Mouse (Mus musculus) stomach, embryonic 15.5 days (tissue): ENCODE results near the gene Zfp574. TPM values are rescaled to one million over a fixed set of nuclear protein-coding genes. Genes with fewer than 3 reads are reported as not detected.

Experiments used
- ATAC-seq: fragments of 200-750 bp; cut with Nextera tagmentation; 2 replicates; pipeline ENCODE4 v1.8.0; 2017; ENCODE audit warnings: low read depth, moderate number of reproducible peaks, moderate TSS enrichment; ENCODE audit not compliant: insufficient read depth, low FRiP score
- H3K27ac ChIP-seq: fragments of 300-500 bp; sonication (generic); 2 replicates; pipeline ENCODE4 v1.5.1; 2015; ENCODE audit warnings: mild to moderate bottlenecking, inconsistent platforms
- H3K27me3 ChIP-seq: fragments of 300-500 bp; sonication (generic); replicated peaks from 2 replicates; pipeline ENCODE4 v1.6.1; 2015; ENCODE audit warnings: inconsistent platforms
- H3K36me3 ChIP-seq: fragments of 300-500 bp; sonication (generic); 2 replicates; pipeline ENCODE4 v1.6.1; 2015; ENCODE audit warnings: inconsistent platforms
- H3K4me1 ChIP-seq: fragments of 300-500 bp; sonication (generic); 2 replicates; pipeline ENCODE4 v1.6.1; 2015; ENCODE audit warnings: inconsistent platforms
- H3K4me2 ChIP-seq: fragments of 300-500 bp; sonication (generic); 2 replicates; pipeline ENCODE4 v1.6.1; 2015; ENCODE audit warnings: mild to moderate bottlenecking, inconsistent platforms
- H3K4me3 ChIP-seq: fragments of 300-500 bp; sonication (generic); replicated peaks from 2 replicates; pipeline ENCODE4 v1.5.1; 2015; ENCODE audit warnings: inconsistent platforms
- H3K9ac ChIP-seq: fragments of 300-500 bp; sonication (generic); 2 replicates; pipeline ENCODE4 v1.6.1; 2015; ENCODE audit warnings: inconsistent platforms
- H3K9me3 ChIP-seq: fragments of 300-500 bp; sonication (generic); 2 replicates; pipeline ENCODE4 v1.6.1; 2016; ENCODE audit warnings: inconsistent platforms
- WGBS: fragments of 180-500 bp; shearing (Covaris S2); methylation state at CpG from one replicate; pipeline ENCODE4 v1.1.7; 2015; 5-methylcytosine and 5-hydroxymethylcytosine counted together
- polyA plus RNA-seq: library from polyadenylated mRNA; unstranded; fragments of >200 nt; fragmentation: Nextera tagmentation; extraction: Ambion mirVana; gene quantifications from 2 replicates; pipeline ENCODE4 v1.2.1, GENCODE M21; 2015

Gene Zfp574
- polyA plus RNA-seq, 1 experiment from 2014 or later: 26.7 TPM

DNA sequence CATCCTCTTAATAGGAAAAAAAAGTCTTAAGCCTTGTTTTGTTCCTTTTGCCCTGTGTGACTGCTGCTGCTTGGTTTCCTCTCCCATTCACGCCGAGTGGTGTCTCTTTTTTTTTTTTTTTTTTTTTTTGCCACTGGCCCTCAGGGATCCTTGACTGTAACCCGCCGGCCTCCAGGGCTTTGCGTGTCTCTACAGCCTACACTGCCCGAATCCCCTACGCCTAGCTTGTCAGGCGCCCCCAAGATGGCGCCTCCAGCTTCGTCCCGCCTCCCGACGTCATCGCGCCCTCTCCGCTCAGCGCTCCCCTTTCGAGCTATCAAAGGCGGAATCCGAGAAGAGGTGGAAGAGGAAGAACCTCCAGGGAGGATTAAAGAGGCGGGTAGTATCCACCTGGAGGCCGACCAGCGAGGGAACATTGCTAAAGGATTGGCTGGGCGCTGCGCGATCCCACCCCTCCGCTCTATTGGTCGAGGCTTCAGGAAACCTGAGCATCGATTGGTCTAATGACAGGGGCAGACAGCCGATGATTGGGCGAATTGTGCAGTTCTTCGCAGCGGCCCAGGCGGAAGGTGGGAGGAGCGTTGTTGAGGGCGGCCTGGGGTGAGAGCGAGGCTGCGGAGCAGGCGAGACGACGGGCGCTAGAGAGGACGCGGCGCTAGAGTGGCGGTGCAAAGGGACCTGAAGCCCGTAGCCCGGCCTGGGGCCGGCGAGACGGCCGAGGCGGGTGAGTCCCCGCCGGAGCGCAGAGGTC lies 4.5 kb downstream of the Zfp574 start:
- Histone ChIP-seq H3K27ac (peak overlapping the region; percentile 97), H3K9me3 (no peaks in the 10 kb centered on the region), H3K4me3 (peak overlapping the region; percentile 96), H3K9ac (peak overlapping the region; percentile 98), H3K4me2 (peak overlapping the region; percentile 70), H3K27me3 (no peaks in the 10 kb centered on the region), H3K4me1 (peaks cover 33% of the 10 kb centered on the region), H3K36me3 (peaks cover 23% of the 10 kb centered on the region)
- under 1% methylated on average over 55 of the region's 56 CpGs for WGBS
- peak; percentile 98 for ATAC-seq

DNA sequence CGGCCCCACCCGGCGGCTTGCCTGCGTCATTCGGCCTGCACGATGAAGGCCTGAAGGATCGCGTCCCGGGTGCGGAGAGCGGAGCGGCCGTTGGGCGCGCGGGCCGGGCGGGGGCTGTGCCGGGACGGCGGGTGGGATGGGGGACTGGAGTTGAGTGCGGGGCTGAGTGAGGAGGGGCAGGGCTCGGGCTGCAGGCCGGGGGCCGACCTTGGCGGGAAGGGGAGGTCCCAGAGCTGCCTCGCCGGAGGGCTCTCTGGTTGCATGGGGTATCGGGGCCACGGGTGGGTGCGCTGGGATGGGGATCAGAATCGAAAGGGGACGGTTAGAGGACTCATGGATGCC lies 5.0 kb downstream of the Zfp574 start:
- Histone ChIP-seq H3K27ac (peak overlapping the region; percentile 97), H3K9ac (peak overlapping the region; percentile 98), H3K4me3 (peak overlapping the region; percentile 96), H3K4me2 (peak overlapping the region; percentile 70), H3K4me1 (peaks cover 33% of the 10 kb centered on the region), H3K9me3 (no peaks in the 10 kb centered on the region), H3K36me3 (peaks cover 28% of the 10 kb centered on the region), H3K27me3 (no peaks in the 10 kb centered on the region)
- ATAC-seq: peak; percentile 12; the same call in 1 of the 2 replicates
- WGBS: under 1% methylated on average over 33 of the region's 33 CpGs

DNA sequence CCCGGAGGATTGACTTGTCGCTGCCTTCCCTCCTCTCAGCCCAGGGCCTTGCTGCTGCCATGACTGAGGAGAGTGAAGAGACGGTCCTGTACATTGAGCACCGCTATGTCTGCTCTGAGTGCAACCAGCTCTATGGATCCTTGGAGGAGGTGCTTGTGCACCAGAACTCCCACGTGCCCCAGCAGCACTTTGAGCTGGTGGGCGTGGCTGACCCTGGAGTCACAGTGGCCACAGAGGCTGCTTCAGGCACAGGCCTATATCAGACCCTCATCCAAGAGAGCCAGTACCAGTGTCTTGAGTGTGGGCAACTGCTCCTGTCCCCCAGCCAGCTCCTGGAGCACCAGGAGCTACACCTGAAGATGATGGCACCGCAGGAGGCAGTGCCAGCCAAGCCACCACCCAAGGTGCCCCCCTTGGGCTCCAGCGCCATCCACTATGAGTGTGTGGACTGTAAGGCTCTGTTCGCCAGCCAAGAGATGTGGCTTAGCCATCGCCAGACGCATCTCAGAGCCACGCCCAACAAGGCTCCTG lies 7.2 kb downstream of the Zfp574 start:
- 78% methylated on average over 12 of the region's 12 CpGs for WGBS
- Histone ChIP-seq H3K27me3 (no peaks in the 10 kb centered on the region), H3K27ac (no peak overlapping the region), H3K9me3 (no peaks in the 10 kb centered on the region), H3K4me3 (no peak overlapping the region), H3K36me3 (peaks cover 45% of the 10 kb centered on the region), H3K4me2 (no peak overlapping the region), H3K9ac (no peak overlapping the region), H3K4me1 (peaks cover 21% of the 10 kb centered on the region)
- no peak for ATAC-seq

DNA sequence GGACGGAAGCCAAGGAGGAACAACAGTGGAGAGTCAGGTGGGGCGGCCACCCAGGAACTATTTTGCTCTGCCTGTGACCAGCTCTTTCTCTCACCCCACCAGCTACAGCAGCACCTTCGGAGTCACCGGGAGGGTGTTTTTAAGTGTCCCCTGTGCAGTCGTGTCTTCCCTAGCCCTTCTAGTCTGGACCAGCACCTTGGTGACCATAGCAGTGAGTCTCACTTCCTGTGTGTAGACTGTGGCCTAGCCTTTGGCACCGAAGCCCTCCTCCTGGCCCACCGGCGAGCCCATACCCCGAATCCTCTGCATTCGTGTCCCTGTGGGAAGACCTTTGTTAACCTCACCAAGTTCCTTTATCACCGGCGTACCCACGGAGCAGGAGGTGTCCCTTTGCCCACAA lies 8.1 kb downstream of the Zfp574 start:
- no peaks in the 10 kb centered on the region for H3K27me3 ChIP-seq
- no peak overlapping the region for H3K27ac ChIP-seq
- H3K9ac ChIP-seq: no peak overlapping the region
- no peak overlapping the region for H3K4me2 ChIP-seq
- H3K36me3 ChIP-seq: peaks cover 45% of the 10 kb centered on the region
- 94% methylated on average over 13 of the region's 13 CpGs for WGBS
- peaks cover 19% of the 10 kb centered on the region for H3K4me1 ChIP-seq
- H3K4me3 ChIP-seq: no peak overlapping the region
- ATAC-seq: no peak
- no peaks in the 10 kb centered on the region for H3K9me3 ChIP-seq

DNA sequence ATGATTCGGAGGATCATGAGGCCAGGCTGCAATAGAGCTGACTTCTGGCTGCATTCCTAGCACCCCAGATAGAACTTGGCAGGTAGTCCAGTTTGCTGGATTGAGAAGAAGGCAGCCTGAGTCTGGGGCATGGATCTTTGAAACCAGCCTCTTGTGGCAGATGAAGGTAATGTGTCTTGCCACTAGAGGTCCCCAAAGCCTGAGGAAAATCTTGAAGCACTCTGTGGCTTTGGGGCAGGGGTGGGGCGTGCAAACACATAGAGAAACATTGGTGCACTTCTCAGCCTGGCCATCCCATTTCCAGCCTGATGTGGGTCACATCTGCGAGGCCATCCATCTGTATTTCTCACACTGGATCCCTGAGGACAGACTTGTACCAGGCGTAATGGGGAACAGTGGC lies 10.1 kb downstream of the Zfp574 start:
- no peak; the same call in 1 of the 2 replicates for ATAC-seq

DNA sequence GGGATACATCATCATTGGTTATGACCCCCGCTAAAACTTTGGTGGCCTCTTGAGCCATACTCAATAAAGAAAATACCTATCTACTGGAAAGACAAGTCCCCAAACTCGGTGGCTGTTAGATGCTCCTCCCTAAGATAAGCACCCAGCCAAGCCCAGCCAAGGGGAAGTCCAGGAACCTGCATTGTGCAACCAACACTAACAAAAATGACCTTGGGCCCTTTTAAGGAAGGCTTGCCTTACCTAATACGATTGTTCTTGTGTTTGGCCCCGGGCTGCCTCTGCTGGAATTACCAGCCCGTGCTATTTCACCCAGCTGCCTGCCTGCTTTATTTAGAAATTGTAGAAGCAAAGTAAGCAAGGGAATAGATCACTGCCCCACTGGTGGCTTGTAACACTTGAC lies 12.3 kb downstream of the Zfp574 start:
- H3K4me1 ChIP-seq: peaks cover 8% of the 10 kb centered on the region
- H3K9ac ChIP-seq: no peak overlapping the region
- WGBS: 59% methylated on average over 5 of the region's 5 CpGs
- H3K27ac ChIP-seq: no peak overlapping the region
- H3K36me3 ChIP-seq: peaks cover 43% of the 10 kb centered on the region
- no peak for ATAC-seq
- H3K4me3 ChIP-seq: no peak overlapping the region
- H3K9me3 ChIP-seq: no peaks in the 10 kb centered on the region
- no peak overlapping the region for H3K4me2 ChIP-seq
- no peaks in the 10 kb centered on the region for H3K27me3 ChIP-seq

More for the DNA sequence above, 10.1 kb downstream of the Zfp574 start:
- no peaks in the 10 kb centered on the region for H3K27me3 ChIP-seq
- 77% methylated on average over 4 of the region's 4 CpGs for WGBS
- no peaks in the 10 kb centered on the region for H3K9me3 ChIP-seq
- H3K4me3 ChIP-seq: no peak overlapping the region
- peaks cover 45% of the 10 kb centered on the region for H3K36me3 ChIP-seq
- no peak overlapping the region for H3K4me2 ChIP-seq
- no peak overlapping the region for H3K9ac ChIP-seq
- H3K4me1 ChIP-seq: peaks cover 13% of the 10 kb centered on the region
- no peak overlapping the region for H3K27ac ChIP-seq

DNA sequence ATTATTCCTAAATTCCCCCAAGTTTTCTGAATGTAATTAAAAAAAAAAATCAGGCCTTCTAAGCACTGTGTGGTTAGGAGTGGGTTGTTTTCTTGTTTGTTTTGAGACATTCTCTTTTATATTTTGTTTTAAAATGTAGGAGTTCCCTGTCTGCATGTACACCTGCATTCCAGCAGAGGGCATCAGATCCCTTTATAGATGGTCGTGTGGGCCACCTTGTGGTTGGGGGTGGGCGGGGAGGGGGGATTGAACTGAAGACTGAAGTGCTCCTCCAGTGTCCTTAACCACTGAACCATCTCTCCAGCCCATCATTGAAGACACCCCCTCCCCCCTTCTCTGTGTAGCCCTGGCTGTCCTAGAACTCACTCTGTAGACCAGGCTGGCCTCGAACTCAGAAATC lies 14.3 kb downstream of the Zfp574 start:
- H3K36me3 ChIP-seq: peaks cover 24% of the 10 kb centered on the region
- no peak overlapping the region for H3K9ac ChIP-seq
- H3K4me2 ChIP-seq: no peak overlapping the region
- H3K4me1 ChIP-seq: peaks cover 11% of the 10 kb centered on the region
- no peaks in the 10 kb centered on the region for H3K9me3 ChIP-seq
- no peak for ATAC-seq
- H3K27me3 ChIP-seq: no peaks in the 10 kb centered on the region
- WGBS: 56% methylated on average over 3 of the region's 3 CpGs
- H3K27ac ChIP-seq: no peak overlapping the region
- H3K4me3 ChIP-seq: no peak overlapping the region

DNA sequence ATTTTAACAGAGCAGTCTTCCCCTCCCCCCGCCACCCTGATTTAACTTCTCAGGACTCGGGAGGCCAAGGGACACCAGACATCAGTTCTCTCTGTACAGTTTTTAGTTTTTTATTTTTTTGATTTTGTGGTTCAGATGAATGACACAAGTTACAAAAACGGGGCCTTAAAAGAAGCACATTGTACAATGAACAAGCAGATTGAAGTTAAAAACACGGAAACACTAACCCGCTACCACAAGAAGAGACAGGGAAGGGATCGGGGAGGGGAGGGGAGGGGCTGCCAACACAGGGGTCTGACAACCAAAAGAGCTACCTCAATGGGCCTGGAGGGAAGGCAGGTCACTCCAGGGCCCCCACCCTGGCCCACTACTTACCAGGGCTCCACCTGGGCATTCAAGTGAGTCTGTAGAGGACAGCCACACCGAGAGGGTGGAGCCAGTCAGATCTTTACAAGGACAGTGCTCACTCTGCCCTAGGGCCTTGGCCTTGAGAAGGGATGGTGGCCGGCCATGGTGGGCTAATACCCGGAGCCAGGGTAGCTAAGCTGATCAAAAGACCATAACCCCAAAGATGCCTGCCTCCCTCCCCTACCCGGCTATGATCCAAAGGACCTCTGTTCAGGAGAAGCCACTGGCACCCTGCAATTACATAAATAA lies 15.0 kb downstream of the Zfp574 start:
- H3K36me3 ChIP-seq: peaks cover 17% of the 10 kb centered on the region
- no peaks in the 10 kb centered on the region for H3K27me3 ChIP-seq
- no peak overlapping the region for H3K9ac ChIP-seq
- no peaks in the 10 kb centered on the region for H3K9me3 ChIP-seq
- no peak for ATAC-seq
- no peak overlapping the region for H3K4me3 ChIP-seq
- peaks cover 11% of the 10 kb centered on the region for H3K4me1 ChIP-seq
- H3K27ac ChIP-seq: no peak overlapping the region
- 63% methylated on average over 10 of the region's 10 CpGs for WGBS
- H3K4me2 ChIP-seq: no peak overlapping the region

DNA sequence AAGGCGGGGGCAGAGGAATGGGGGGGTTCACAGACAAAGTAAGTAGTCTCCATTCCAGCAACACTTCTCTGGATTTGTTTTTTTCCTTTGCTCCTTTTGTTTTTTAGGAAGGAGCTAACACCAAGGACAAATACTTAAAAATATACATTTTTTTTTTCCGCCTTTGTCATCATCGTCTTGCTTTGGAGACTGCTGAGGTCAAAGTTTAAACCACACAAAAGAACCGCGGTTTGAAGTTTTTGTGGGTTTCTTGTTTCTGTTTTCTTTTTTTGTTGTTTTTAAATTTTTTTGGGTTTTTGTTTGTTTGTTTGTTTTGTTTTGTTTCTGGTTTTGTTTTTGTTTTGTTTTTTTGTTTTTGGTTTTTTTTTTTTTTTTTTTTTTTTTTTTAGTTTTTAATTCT lies 15.6 kb downstream of the Zfp574 start:
- H3K9me3 ChIP-seq: no peaks in the 10 kb centered on the region
- no peaks in the 10 kb centered on the region for H3K27me3 ChIP-seq
- H3K9ac ChIP-seq: no peak overlapping the region
- H3K4me2 ChIP-seq: no peak overlapping the region
- peaks cover 11% of the 10 kb centered on the region for H3K4me1 ChIP-seq
- H3K4me3 ChIP-seq: no peak overlapping the region
- H3K27ac ChIP-seq: no peak overlapping the region
- no peak for ATAC-seq
- H3K36me3 ChIP-seq: peaks cover 12% of the 10 kb centered on the region
- WGBS: 57% methylated on average over 5 of the region's 5 CpGs

DNA sequence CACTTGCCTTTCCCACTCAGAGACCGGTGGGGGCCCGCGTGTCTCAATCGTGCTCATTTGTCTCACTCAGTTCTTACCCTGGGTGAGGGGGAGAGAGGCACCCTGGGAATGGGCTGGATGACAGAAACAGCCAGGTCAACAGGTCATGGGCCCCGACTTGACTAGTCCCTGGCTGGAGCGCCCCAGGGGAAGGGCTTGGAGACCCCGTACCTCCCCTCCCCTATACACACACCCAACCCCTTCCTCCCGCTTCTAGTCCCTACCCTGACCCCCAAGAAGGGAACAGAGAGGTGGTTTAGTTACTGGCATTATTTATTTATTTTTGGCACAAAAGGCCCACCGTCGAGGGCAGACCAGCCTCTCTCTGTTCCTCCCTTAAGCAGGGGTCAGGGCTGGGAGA lies 16.2 kb downstream of the Zfp574 start:
- peaks cover 7% of the 10 kb centered on the region for H3K36me3 ChIP-seq
- WGBS: 15% methylated on average over 10 of the region's 10 CpGs
- no peaks in the 10 kb centered on the region for H3K27me3 ChIP-seq
- H3K4me1 ChIP-seq: peaks cover 11% of the 10 kb centered on the region
- no peaks in the 10 kb centered on the region for H3K9me3 ChIP-seq
- no peak overlapping the region for H3K9ac ChIP-seq
- H3K4me2 ChIP-seq: no peak overlapping the region
- ATAC-seq: no peak; the same call in 1 of the 2 replicates
- H3K27ac ChIP-seq: no peak overlapping the region
- no peak overlapping the region for H3K4me3 ChIP-seq

DNA sequence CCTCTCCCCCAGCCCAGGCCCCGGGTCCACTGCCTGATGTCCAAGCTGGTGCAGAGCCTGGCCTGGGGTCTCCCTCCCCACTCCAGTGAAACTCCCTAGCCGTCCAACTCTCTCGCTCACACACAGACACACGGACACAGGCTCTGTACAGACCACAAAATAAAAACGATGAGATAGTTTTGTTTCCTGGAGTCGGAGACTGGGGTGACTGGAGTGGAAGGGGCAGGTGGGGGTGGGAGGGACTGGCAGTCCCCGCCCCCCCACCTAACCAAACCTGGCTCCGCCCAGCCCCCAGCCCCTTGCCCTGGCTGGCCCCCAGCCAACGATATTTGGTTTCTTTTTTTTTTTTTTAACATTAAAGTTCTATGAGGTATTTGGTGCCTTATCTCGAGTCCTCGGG lies 16.6 kb downstream of the Zfp574 start:
- WGBS: 18% methylated on average over 11 of the region's 11 CpGs
- no peak for ATAC-seq
- H3K36me3 ChIP-seq: peaks cover 3% of the 10 kb centered on the region
- H3K27me3 ChIP-seq: no peaks in the 10 kb centered on the region
- H3K4me3 ChIP-seq: no peak overlapping the region
- peak overlapping the region; percentile 19; the same call in 1 of the 2 replicates for H3K4me2 ChIP-seq
- H3K4me1 ChIP-seq: peaks cover 11% of the 10 kb centered on the region
- no peak overlapping the region for H3K27ac ChIP-seq
- H3K9ac ChIP-seq: no peak overlapping the region
- H3K9me3 ChIP-seq: no peaks in the 10 kb centered on the region

DNA sequence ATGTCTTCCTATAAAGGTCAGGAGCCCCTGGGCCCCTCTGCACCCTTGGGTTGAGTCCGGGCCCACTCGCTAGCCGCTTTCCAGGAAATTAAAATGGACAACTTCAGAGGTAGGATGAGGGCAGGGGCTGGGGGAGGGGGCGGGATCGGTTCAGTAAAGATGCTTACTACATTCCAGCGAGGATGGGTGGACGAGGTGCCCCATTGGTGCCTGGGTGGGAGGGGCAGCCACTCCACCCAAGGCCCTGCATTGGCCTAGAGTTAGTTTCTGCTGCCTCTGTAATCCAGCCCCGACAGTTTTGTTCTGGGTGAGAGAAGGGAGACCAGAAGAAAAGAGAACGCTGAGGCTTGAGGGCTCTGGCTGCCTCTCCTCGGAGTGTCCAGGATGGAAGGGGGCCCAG lies 17.5 kb downstream of the Zfp574 start:
- H3K36me3 ChIP-seq: no peaks in the 10 kb centered on the region; the same call in 1 of the 2 replicates
- H3K4me2 ChIP-seq: no peak overlapping the region

More for the DNA sequence above, 17.5 kb downstream of the Zfp574 start:
- no peak for ATAC-seq
- Histone ChIP-seq H3K9ac (no peak overlapping the region), H3K4me3 (no peak overlapping the region), H3K9me3 (no peaks in the 10 kb centered on the region), H3K4me1 (peaks cover 11% of the 10 kb centered on the region), H3K27ac (no peak overlapping the region), H3K27me3 (no peaks in the 10 kb centered on the region)
- WGBS: 29% methylated on average over 10 of the region's 10 CpGs
